Mouse (Mus musculus): Measurements from ENCODE around the gene Apbb2.

GRCm38 (mm10) chr5:66596296-66596695 lies 22.3 kb downstream of the Apbb2 start:
- TF ChIP-seq CTCF (IDR thresholded peaks at IDR 0.05; ENCODE audit: borderline replicate concordance, insufficient read depth, low read depth, low read length) = no peak
- TF ChIP-seq POLR2A (IDR thresholded peaks at IDR 0.05; ENCODE audit: borderline replicate concordance, insufficient read depth, low read length) = no peak
